Mouse (Mus musculus): ENCODE results near the gene Rnf185. TPM values are rescaled to one million over a fixed set of nuclear protein-coding genes. Genes with fewer than 3 reads are reported as not detected.

The Rnf185 gene
- polyA plus RNA-seq, 1 experiment from 2014 or later: 45.2 TPM

- Histone ChIP-seq H3K4me1 (ENCODE audit: control insufficient read depth, insufficient read depth, low read length) (peaks cover 11% of the 10 kb centered on the region), H3K36me3 (ENCODE audit: control insufficient read depth, insufficient read depth, low read length) (no peaks in the 10 kb centered on the region), H3K9ac (ENCODE audit: low read depth, low read length) (no peak overlapping the region), H3K4me2 (replicated peaks; ENCODE audit: low read depth, low read length) (no peak overlapping the region), H3K27me3 (ENCODE audit: control insufficient read depth, insufficient read depth, low read length) (no peaks in the 10 kb centered on the region), H3K4me3 (ENCODE audit: low read length) (no peak overlapping the region), H3K27ac (ENCODE audit: low read depth, low read length) (no peak overlapping the region), H3K9me3 (ENCODE audit: control insufficient read depth, low read length) (no peaks in the 10 kb centered on the region)
- ATAC-seq (ENCODE audit: low FRiP score, low TSS enrichment): no peak
- 95% methylated on average over 3 of the region's 3 CpGs for WGBS
Observed at GRCm38 (mm10) chr11:3454506-3454905, 2.3 kb upstream of the Rnf185 start.

DNA sequence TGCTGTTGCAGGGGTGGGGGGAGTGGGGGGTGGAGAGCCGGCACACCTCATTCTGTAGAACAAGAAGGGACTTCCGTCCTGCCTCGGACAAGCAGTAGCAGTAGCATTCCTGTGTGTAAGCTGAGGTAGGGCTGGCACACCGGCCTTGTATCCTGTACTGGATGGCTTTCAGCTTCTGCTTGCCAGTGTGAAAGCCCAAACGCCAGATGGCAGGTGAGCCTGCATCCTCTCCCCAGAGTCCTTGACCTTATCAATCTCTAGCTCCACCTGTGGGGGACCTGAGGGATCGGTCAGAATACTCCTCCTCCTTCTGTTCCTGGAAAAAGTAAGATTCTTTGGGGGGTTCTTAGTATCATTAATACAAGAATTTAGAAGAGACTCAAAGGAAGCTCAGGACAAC is 1.3 kb upstream of the Rnf185 start:
- no peak overlapping the region for H3K27ac ChIP-seq (ENCODE audit: low read depth, low read length)
- no peaks in the 10 kb centered on the region for H3K9me3 ChIP-seq (ENCODE audit: control insufficient read depth, low read length)
- H3K36me3 ChIP-seq (ENCODE audit: control insufficient read depth, insufficient read depth, low read length): no peaks in the 10 kb centered on the region
- no peak overlapping the region for H3K9ac ChIP-seq (ENCODE audit: low read depth, low read length)
- 74% methylated on average over 6 of the region's 6 CpGs for WGBS
- H3K4me2 ChIP-seq (replicated peaks; ENCODE audit: low read depth, low read length): peak overlapping the region; percentile 79
- no peaks in the 10 kb centered on the region for H3K27me3 ChIP-seq (ENCODE audit: control insufficient read depth, insufficient read depth, low read length)
- H3K4me1 ChIP-seq (ENCODE audit: control insufficient read depth, insufficient read depth, low read length): peaks cover 11% of the 10 kb centered on the region
- peak overlapping the region; percentile 77; the same call in 1 of the 2 replicates for H3K4me3 ChIP-seq (ENCODE audit: low read length)
- no peak for ATAC-seq (ENCODE audit: low FRiP score, low TSS enrichment)

- Histone ChIP-seq H3K9ac (ENCODE audit: low read depth, low read length) (peak overlapping the region; percentile 77; the same call in 1 of the 2 replicates), H3K4me1 (ENCODE audit: control insufficient read depth, insufficient read depth, low read length) (peaks cover 11% of the 10 kb centered on the region), H3K36me3 (ENCODE audit: control insufficient read depth, insufficient read depth, low read length) (no peaks in the 10 kb centered on the region), H3K4me2 (replicated peaks; ENCODE audit: low read depth, low read length) (peak overlapping the region; percentile 79), H3K27ac (ENCODE audit: low read depth, low read length) (peak overlapping the region; percentile 82), H3K9me3 (ENCODE audit: control insufficient read depth, low read length) (no peaks in the 10 kb centered on the region), H3K27me3 (ENCODE audit: control insufficient read depth, insufficient read depth, low read length) (no peaks in the 10 kb centered on the region), H3K4me3 (ENCODE audit: low read length) (peak overlapping the region; percentile 77)
- ATAC-seq (ENCODE audit: low FRiP score, low TSS enrichment): peak; percentile 40
- 2% methylated on average over 9 of the region's 9 CpGs for WGBS
Observed at GRCm38 (mm10) chr11:3452769-3453168, 606 bp upstream of the Rnf185 start.

DNA sequence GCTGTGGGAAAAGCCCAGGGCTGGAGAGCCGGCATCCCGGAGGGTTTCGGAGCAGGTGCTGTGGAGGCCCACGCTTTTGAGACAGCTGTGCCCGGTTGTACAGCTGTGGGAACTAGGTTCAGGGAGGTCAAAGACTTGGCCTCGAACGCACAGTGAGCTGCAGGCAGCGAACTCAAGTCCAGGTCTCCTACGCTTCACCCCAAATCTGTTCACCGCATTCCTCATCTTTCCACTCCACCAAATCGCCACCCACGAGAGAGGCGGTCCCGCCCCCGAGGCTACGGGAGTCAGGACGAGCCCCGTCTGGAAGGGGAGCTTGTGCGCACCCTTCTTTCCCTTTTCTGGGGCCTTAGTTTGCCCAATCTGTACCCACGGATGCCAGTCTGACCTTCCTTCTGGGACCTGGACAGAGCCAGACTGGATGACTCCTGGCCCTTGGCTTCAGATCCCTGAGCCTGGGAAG is 431 bp downstream of the Rnf185 start:
- no peaks in the 10 kb centered on the region for H3K9me3 ChIP-seq (ENCODE audit: control insufficient read depth, low read length)
- H3K27me3 ChIP-seq (ENCODE audit: control insufficient read depth, insufficient read depth, low read length): no peaks in the 10 kb centered on the region
- H3K36me3 ChIP-seq (ENCODE audit: control insufficient read depth, insufficient read depth, low read length): no peaks in the 10 kb centered on the region
- peak overlapping the region; percentile 79 for H3K4me2 ChIP-seq (replicated peaks; ENCODE audit: low read depth, low read length)
- H3K9ac ChIP-seq (ENCODE audit: low read depth, low read length): peak overlapping the region; percentile 77
- H3K4me1 ChIP-seq (ENCODE audit: control insufficient read depth, insufficient read depth, low read length): peaks cover 11% of the 10 kb centered on the region
- peak overlapping the region; percentile 53; the same call in 1 of the 2 replicates for H3K27ac ChIP-seq (ENCODE audit: low read depth, low read length)
- peak overlapping the region; percentile 77 for H3K4me3 ChIP-seq (ENCODE audit: low read length)
- WGBS: under 1% methylated on average over 20 of the region's 20 CpGs
- ATAC-seq (ENCODE audit: low FRiP score, low TSS enrichment): peak; percentile 67

GRCm38 (mm10) chr11:3444875-3445274 is 7.3 kb downstream of the Rnf185 start:
- Histone ChIP-seq H3K27ac (ENCODE audit: low read depth, low read length) (no peak overlapping the region), H3K27me3 (ENCODE audit: control insufficient read depth, insufficient read depth, low read length) (no peaks in the 10 kb centered on the region), H3K36me3 (ENCODE audit: control insufficient read depth, insufficient read depth, low read length) (no peaks in the 10 kb centered on the region), H3K4me1 (ENCODE audit: control insufficient read depth, insufficient read depth, low read length) (no peaks in the 10 kb centered on the region), H3K4me2 (replicated peaks; ENCODE audit: low read depth, low read length) (no peak overlapping the region), H3K9me3 (ENCODE audit: control insufficient read depth, low read length) (no peaks in the 10 kb centered on the region), H3K4me3 (ENCODE audit: low read length) (no peak overlapping the region), H3K9ac (ENCODE audit: low read depth, low read length) (no peak overlapping the region)
- WGBS: 88% methylated on average over 8 of the region's 8 CpGs
- ATAC-seq (ENCODE audit: low FRiP score, low TSS enrichment): no peak

DNA sequence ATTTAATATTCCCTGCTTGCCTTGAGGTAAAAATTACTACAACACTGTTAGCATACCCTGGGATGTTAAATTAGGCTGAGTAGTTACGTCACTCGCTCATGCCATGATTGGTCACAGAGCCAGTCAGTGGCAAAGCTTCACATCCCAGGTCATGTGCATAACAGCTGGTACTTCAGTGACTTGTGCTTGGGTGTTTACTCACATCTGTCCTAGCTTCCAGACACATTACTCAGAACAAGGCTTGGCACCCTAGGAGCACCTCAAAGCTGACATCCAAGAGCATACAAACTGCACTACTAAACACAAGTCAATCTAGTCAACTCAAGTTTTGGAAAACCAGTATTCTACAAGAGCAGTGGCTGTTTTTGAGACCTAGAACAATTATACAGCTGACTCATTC is 9.1 kb downstream of the Rnf185 start:
- H3K4me2 ChIP-seq (replicated peaks; ENCODE audit: low read depth, low read length): no peak overlapping the region
- WGBS: 92% methylated on average over 2 of the region's 2 CpGs

GRCm38 (mm10) chr11:3442677-3443076 is 9.5 kb downstream of the Rnf185 start:
- Histone ChIP-seq H3K27me3 (ENCODE audit: control insufficient read depth, insufficient read depth, low read length) (no peaks in the 10 kb centered on the region), H3K4me3 (ENCODE audit: low read length) (no peak overlapping the region), H3K4me1 (ENCODE audit: control insufficient read depth, insufficient read depth, low read length) (no peaks in the 10 kb centered on the region), H3K9ac (ENCODE audit: low read depth, low read length) (no peak overlapping the region), H3K36me3 (ENCODE audit: control insufficient read depth, insufficient read depth, low read length) (no peaks in the 10 kb centered on the region), H3K9me3 (ENCODE audit: control insufficient read depth, low read length) (no peaks in the 10 kb centered on the region), H3K27ac (ENCODE audit: low read depth, low read length) (no peak overlapping the region), H3K4me2 (replicated peaks; ENCODE audit: low read depth, low read length) (no peak overlapping the region)
- ATAC-seq (ENCODE audit: low FRiP score, low TSS enrichment): no peak
- WGBS: 81% methylated on average over 4 of the region's 4 CpGs

More for the DNA sequence above, 9.1 kb downstream of the Rnf185 start:
- no peak for ATAC-seq (ENCODE audit: low FRiP score, low TSS enrichment)
- H3K27me3 ChIP-seq (ENCODE audit: control insufficient read depth, insufficient read depth, low read length): no peaks in the 10 kb centered on the region
- H3K27ac ChIP-seq (ENCODE audit: low read depth, low read length): no peak overlapping the region
- no peak overlapping the region for H3K4me3 ChIP-seq (ENCODE audit: low read length)
- no peaks in the 10 kb centered on the region for H3K36me3 ChIP-seq (ENCODE audit: control insufficient read depth, insufficient read depth, low read length)
- no peaks in the 10 kb centered on the region for H3K9me3 ChIP-seq (ENCODE audit: control insufficient read depth, low read length)
- no peak overlapping the region for H3K9ac ChIP-seq (ENCODE audit: low read depth, low read length)
- H3K4me1 ChIP-seq (ENCODE audit: control insufficient read depth, insufficient read depth, low read length): no peaks in the 10 kb centered on the region

DNA sequence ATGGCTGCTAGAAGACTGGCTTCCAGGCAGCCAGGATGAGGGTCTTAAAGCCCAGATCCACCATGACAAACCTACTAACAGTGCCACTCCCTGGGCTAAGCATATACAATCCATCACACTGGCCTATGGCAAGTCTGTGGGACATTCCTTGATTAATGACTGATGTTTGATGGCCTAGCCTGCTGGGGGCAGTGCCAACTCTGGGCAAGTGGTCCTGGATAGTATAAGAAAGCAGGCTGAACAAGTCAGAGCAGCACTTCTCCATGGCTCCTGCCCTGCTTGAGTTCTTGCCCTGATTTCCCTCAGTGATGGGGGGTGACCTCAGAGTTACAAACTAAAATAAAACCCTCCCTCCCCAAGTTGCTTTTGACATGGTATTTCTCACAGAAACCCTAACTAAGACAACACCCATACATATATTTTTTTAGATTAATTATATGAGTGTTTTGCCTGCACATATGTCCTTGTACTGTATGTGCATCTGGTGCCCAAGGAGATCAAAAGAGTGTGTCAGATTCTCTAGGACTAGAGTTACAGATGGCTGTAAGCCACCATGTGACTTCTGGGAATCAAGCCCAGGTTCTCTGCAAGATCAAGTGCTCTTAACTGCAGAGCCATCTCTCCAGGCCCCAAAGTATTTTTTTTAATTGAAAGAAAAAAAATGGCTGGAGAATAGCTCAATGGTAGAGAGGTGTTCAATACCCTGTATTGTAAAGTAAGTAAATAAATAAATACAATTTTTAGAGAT is 10.3 kb downstream of the Rnf185 start:
- Histone ChIP-seq H3K36me3 (ENCODE audit: control insufficient read depth, insufficient read depth, low read length) (no peaks in the 10 kb centered on the region; the same call in 1 of the 2 replicates), H3K27me3 (ENCODE audit: control insufficient read depth, insufficient read depth, low read length) (no peaks in the 10 kb centered on the region), H3K4me2 (replicated peaks; ENCODE audit: low read depth, low read length) (no peak overlapping the region), H3K4me3 (ENCODE audit: low read length) (no peak overlapping the region), H3K9ac (ENCODE audit: low read depth, low read length) (no peak overlapping the region), H3K9me3 (ENCODE audit: control insufficient read depth, low read length) (no peaks in the 10 kb centered on the region), H3K4me1 (ENCODE audit: control insufficient read depth, insufficient read depth, low read length) (no peaks in the 10 kb centered on the region), H3K27ac (ENCODE audit: low read depth, low read length) (no peak overlapping the region)
- ATAC-seq (ENCODE audit: low FRiP score, low TSS enrichment): no peak

DNA sequence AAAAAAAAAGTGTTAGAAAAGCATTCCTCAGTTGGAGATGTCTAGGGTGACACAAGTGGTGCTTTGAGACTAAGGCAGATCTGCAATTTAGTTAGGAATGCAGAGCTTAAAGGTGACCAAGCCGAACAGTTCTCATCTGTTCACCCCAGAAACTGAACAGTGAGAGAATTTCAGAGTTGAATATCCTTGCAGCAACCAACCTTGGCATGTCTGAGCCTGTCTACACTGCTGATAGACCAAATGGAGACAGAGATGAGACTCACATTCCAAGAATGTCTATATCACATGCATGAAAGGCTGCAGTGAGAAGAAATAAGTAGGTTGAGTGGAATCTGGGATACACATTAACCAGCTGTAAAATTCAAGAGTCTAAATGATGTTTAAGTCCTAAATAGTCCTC is 14.5 kb downstream of the Rnf185 start:
- Histone ChIP-seq H3K36me3 (ENCODE audit: control insufficient read depth, insufficient read depth, low read length) (no peaks in the 10 kb centered on the region; the same call in 1 of the 2 replicates), H3K4me3 (ENCODE audit: low read length) (no peak overlapping the region), H3K4me2 (replicated peaks; ENCODE audit: low read depth, low read length) (no peak overlapping the region), H3K4me1 (ENCODE audit: control insufficient read depth, insufficient read depth, low read length) (no peaks in the 10 kb centered on the region), H3K27me3 (ENCODE audit: control insufficient read depth, insufficient read depth, low read length) (no peaks in the 10 kb centered on the region), H3K9me3 (ENCODE audit: control insufficient read depth, low read length) (no peaks in the 10 kb centered on the region), H3K9ac (ENCODE audit: low read depth, low read length) (no peak overlapping the region), H3K27ac (ENCODE audit: low read depth, low read length) (no peak overlapping the region)
- no peak for ATAC-seq (ENCODE audit: low FRiP score, low TSS enrichment)
- WGBS: 95% methylated on average over 1 of the region's 1 CpGs
